Mouse (Mus musculus) heart, embryonic 11.5 days (tissue): ENCODE results near the gene Gm11985. TPM values are rescaled to one million over a fixed set of nuclear protein-coding genes. Genes with fewer than 3 reads are reported as not detected.
A peak's percentile ranks its signal among the peaks of the same experiment; 100 is the strongest.

Source experiments
- ATAC-seq: fragments of 200-750 bp; cut with Nextera tagmentation; replicated peaks from 2 replicates; pipeline ENCODE4 v1.8.0; 2017; ENCODE audit warnings: moderate library complexity; ENCODE audit not compliant: insufficient number of reproducible peaks, low FRiP score, low TSS enrichment
- H3K27ac ChIP-seq: fragments of 300-500 bp; sonication (generic); 2 replicates; pipeline ENCODE4 v1.5.1; 2014; ENCODE audit warnings: mild to moderate bottlenecking, low read depth, low read length
- H3K27me3 ChIP-seq: fragments of 300-500 bp; sonication (generic); 2 replicates; pipeline ENCODE4 v1.6.1; 2014; ENCODE audit warnings: mild to moderate bottlenecking, low read length, mixed read lengths; ENCODE audit not compliant: control insufficient read depth, insufficient read depth
- H3K36me3 ChIP-seq: fragments of 300-500 bp; sonication (generic); 2 replicates; pipeline ENCODE4 v1.6.1; 2014; ENCODE audit warnings: mild to moderate bottlenecking, low read length, moderate library complexity, mixed read lengths; ENCODE audit not compliant: control insufficient read depth, insufficient read depth
- H3K4me1 ChIP-seq: fragments of 300-500 bp; sonication (generic); 2 replicates; pipeline ENCODE4 v1.6.1; 2014; ENCODE audit warnings: low read length; ENCODE audit not compliant: control insufficient read depth, insufficient read depth
- H3K4me2 ChIP-seq: fragments of 300-500 bp; sonication (generic); 2 replicates; pipeline ENCODE4 v1.6.1; 2014; ENCODE audit warnings: mild to moderate bottlenecking, moderate library complexity
- H3K4me3 ChIP-seq: fragments of 300-500 bp; sonication (generic); 2 replicates; pipeline ENCODE4 v1.5.1; 2014; ENCODE audit warnings: low read depth, low read length
- H3K9ac ChIP-seq: fragments of 300-500 bp; sonication (generic); 2 replicates; pipeline ENCODE4 v1.6.1; 2014; ENCODE audit warnings: mild to moderate bottlenecking, low read depth, low read length, moderate library complexity
- H3K9me3 ChIP-seq: fragments of 300-500 bp; sonication (generic); replicated peaks from 2 replicates; pipeline ENCODE4 v1.6.1; 2016; ENCODE audit warnings: low read length; ENCODE audit not compliant: control insufficient read depth
- WGBS: fragments of 180-500 bp; shearing (Covaris S2); extraction: QIAGEN DNeasy Blood & Tissue Kit; methylation state at CpG from one replicate; pipeline ENCODE4 v1.1.7; 2014; ENCODE audit not compliant: insufficient replicate concordance; 5-methylcytosine and 5-hydroxymethylcytosine counted together
- polyA plus RNA-seq: library from polyadenylated mRNA; unstranded; fragments of >200 nt; fragmentation: Nextera tagmentation; extraction: Ambion mirVana; gene quantifications from 2 replicates; pipeline ENCODE4 v1.2.1, GENCODE M21; 2014

Gm11985 gene
- polyA plus RNA-seq, 1 experiment from 2014 or later, result not detected

DNA sequence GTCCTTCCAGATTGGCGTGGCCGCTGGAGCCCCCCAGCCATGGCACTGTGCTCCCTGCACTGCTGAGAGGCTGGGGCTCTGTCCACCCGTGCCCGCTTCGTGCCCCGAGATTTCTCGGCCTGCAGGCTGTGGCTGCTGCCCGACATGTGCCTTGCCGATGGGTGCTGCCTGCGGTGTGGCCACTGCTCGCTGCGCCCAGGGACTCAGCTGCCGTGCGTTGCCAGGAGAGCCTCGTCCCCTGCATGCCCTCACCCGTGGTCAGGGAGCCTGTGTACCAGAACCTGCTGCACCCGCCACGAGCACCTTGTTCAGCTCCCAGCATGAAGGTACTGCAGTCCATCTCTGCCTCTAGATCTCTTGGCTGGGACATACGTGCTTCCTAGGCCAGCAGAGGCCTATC, 9.6 kb upstream of the Gm11985 start:
- Histone ChIP-seq H3K4me3 (no peak overlapping the region), H3K4me1 (peaks cover under 1% of the 10 kb centered on the region; the same call in 1 of the 2 replicates), H3K4me2 (no peak overlapping the region), H3K9me3 (no peaks in the 10 kb centered on the region), H3K36me3 (no peaks in the 10 kb centered on the region), H3K27me3 (no peaks in the 10 kb centered on the region), H3K27ac (no peak overlapping the region), H3K9ac (no peak overlapping the region)
- WGBS, result 84% methylated on average over 19 of the region's 19 CpGs
- no peak for ATAC-seq

DNA sequence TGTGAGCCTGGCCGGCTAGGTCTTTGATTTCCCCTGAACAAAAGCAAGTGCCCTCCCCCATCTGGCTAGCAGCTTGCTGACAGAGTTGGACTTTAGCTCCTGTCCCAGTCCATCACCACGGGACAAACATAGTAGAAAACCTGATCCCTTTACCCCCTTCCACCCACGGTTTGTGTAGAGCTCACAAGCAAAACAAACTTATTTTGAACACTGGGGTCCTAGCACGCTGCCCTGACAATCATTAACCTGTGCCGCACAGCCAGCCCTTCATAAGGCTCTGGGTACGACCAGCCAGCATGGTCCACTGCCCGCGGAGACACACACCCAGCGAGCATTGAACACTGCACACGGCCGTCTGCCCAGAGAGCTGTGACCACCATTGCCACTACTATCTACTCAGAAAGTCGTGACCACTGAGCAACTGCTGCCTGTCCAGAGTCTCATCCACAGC, 9.1 kb upstream of the Gm11985 start, which contains the start of gene Igfbp1:
TSS of gene Igfbp1 (plus strand) at position 292 of the 451 bp plus-strand sequence.
- Histone ChIP-seq H3K27ac (no peak within 1 kb of the TSS), H3K4me1 (peaks cover 5% of the 10 kb centered on the region), H3K36me3 (no peaks in the 10 kb centered on the region), H3K4me3 (no peak within 1 kb of the TSS), H3K9ac (no peak within 1 kb of the TSS), H3K27me3 (no peaks in the 10 kb centered on the region), H3K9me3 (no peaks in the 10 kb centered on the region), H3K4me2 (no peak within 1 kb of the TSS)
- ATAC-seq, result no peak
- 66% methylated on average over 12 of the region's 12 CpGs for WGBS

DNA sequence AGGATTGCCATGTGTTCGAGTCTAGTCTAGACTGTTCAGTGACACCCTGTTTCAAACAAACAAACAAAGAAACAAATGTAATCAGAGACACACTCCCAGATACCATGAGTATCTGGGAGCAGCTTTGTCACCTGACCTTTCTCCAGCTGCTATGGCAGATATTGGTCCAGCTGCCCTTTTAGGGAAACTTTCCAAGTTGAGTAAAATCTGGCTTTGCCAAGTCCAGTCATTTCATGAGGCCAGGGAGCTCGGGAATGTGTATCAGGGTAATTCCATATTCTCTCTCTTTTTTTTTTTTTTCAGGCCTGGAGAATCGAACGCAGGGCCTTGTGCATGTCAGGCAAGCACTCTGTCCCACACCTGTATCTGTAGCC, 6.9 kb upstream of the Gm11985 start:
- no peak for ATAC-seq
- H3K27ac ChIP-seq, result no peak overlapping the region
- WGBS, result 73% methylated on average over 4 of the region's 4 CpGs
- H3K36me3 ChIP-seq, result no peaks in the 10 kb centered on the region
- no peaks in the 10 kb centered on the region for H3K27me3 ChIP-seq
- H3K9me3 ChIP-seq, result no peaks in the 10 kb centered on the region
- peaks cover 10% of the 10 kb centered on the region for H3K4me1 ChIP-seq
- H3K9ac ChIP-seq, result no peak overlapping the region
- no peak overlapping the region for H3K4me2 ChIP-seq
- H3K4me3 ChIP-seq, result no peak overlapping the region

DNA sequence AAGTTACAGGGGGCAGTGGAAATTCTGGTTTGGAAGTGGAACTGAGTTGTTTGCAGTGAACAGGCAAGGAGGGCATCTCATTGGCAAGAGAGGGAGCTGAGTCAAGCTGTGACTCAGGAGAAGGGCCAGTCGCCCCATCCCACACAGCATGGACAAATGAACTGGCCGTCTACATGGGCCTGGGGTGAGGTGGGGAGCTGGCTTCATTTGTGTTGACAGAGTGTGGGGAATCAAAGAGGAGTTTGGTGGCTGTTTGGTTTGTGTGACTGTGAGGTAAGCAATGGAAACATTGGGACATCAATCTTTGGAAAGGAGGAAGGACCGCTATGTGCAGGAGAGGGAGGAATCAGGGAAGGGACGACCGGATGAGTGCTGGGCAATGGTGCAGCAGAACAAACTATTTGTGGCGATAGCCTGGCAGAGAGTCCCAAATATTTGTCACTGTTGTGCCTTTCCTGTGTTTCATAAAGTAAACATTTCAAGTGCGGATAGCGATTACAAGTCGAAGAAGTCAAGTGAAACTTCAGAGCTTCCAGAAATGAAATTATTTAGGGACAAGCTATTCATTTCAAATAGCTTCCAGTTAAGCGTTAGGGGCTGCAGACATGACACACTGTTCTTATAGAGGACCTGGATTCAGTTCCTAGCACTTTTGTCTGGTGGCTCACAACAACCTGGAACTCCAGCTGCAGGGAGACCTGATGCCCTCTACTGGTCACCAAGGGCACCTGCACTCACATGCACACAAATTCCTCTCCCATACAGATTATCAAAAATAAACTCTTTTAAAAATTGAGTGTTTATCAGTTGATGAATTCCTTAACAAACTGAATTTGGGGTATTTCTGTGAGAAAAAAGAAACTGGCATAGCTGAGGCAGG, 6.3 kb upstream of the Gm11985 start:
- H3K4me1 ChIP-seq, result peaks cover 10% of the 10 kb centered on the region
- no peak overlapping the region for H3K27ac ChIP-seq
- H3K27me3 ChIP-seq, result no peaks in the 10 kb centered on the region
- H3K9ac ChIP-seq, result no peak overlapping the region
- ATAC-seq, result no peak
- H3K9me3 ChIP-seq, result no peaks in the 10 kb centered on the region
- no peak overlapping the region for H3K4me3 ChIP-seq
- no peak overlapping the region for H3K4me2 ChIP-seq
- 89% methylated on average over 10 of the region's 10 CpGs for WGBS
- H3K36me3 ChIP-seq, result no peaks in the 10 kb centered on the region

DNA sequence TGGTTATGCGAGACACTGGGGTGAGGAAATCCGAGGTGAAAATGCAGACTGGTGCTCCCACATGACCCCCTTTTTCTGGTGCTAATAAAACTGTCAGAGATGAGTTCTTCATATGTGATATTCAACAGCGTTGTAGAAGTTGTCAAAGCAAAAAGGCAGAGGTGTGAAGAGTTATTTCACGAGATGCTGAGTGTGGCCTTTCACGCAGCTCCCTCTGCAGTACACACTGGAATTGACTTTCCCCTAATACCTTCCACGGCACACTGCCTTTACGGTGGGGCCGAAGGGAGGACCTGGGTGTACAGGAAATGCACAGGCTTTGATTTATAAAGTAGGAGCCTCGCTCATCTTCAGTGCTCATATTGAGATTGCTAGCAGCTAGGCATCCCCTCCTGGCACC, 4.8 kb upstream of the Gm11985 start:
- Histone ChIP-seq H3K9ac (0 out of 2 replicates have a peak overlapping the region, but pooled peaks have one; percentile 3), H3K36me3 (no peaks in the 10 kb centered on the region), H3K4me2 (no peak overlapping the region), H3K27ac (no peak overlapping the region), H3K4me1 (peaks cover 10% of the 10 kb centered on the region), H3K4me3 (no peak overlapping the region), H3K9me3 (no peaks in the 10 kb centered on the region), H3K27me3 (no peaks in the 10 kb centered on the region)
- WGBS, result 61% methylated on average over 9 of the region's 9 CpGs
- no peak for ATAC-seq

DNA sequence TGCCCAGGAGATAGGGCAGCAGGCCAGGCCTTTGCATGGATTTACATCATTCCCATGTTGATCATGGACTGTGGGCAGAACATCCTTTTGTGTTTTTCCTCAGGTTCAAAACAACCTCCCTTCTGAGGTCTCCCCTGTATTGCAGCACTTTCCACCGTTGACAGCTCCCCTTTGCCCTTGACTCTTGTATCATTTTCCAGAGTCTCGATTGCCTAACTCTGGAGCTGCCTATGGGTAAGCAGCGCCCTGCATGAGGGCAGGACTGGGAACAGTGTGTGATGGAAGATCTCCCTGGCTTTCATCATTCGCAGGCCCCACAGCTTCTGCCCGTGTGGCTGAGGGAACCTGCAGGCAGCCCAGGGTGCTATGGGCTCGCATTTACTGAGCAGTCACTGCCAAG, 4.3 kb upstream of the Gm11985 start:
- Histone ChIP-seq H3K36me3 (no peaks in the 10 kb centered on the region), H3K27me3 (no peaks in the 10 kb centered on the region), H3K9ac (no peak overlapping the region), H3K4me2 (no peak overlapping the region), H3K9me3 (no peaks in the 10 kb centered on the region), H3K4me3 (no peak overlapping the region), H3K4me1 (peaks cover 10% of the 10 kb centered on the region), H3K27ac (no peak overlapping the region)
- ATAC-seq, result no peak
- 35% methylated on average over 6 of the region's 6 CpGs for WGBS

DNA sequence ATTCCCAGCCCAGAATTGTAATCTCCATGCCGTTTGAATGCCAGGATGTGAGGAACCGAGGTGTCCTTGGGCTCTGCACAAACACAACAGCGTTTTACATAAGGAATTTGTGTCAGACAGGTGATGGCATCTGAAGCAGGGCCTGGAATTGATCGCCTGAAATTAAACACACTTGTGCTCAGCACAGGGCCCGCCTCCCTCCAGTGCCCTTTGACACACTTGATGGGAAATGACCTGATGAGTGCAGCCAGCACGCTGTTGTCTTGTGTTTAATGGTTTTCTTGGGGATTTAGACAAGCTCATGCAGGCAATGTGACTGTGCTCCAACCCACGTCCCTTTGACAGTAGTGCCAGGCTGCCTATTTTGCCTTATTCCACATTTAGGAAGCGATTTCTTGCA, 897 bp downstream of the Gm11985 start:
- WGBS, result 55% methylated on average over 8 of the region's 8 CpGs
- no peak overlapping the region for H3K27ac ChIP-seq
- H3K9me3 ChIP-seq, result no peaks in the 10 kb centered on the region
- no peaks in the 10 kb centered on the region for H3K27me3 ChIP-seq
- H3K4me2 ChIP-seq, result no peak overlapping the region
- no peak overlapping the region for H3K4me3 ChIP-seq
- ATAC-seq, result no peak
- H3K36me3 ChIP-seq, result no peaks in the 10 kb centered on the region
- H3K9ac ChIP-seq, result no peak overlapping the region
- peaks cover 14% of the 10 kb centered on the region for H3K4me1 ChIP-seq

DNA sequence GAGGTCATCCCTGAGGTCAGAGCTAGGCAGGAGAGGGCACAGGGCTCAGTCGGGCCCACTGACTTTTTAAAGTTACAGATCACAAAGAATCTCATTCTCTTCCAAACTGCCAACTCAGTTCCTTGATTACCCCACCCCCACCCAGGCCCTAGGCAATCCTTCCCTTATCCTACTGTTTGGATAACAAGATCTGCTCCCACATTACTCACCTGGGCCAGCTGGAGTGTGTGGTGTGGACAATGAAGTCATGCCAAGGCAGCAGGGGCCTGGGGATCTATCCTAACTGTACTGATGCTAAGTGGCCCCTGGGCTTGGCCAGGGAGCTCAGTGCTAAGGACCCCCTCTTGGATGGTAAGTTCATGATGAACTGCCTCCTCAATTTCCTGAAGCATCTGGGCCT, 3.9 kb downstream of the Gm11985 start:
- no peak overlapping the region for H3K9ac ChIP-seq
- H3K4me1 ChIP-seq, result peaks cover 9% of the 10 kb centered on the region
- 13% methylated on average over 1 of the region's 1 CpGs for WGBS
- no peak for ATAC-seq
- H3K36me3 ChIP-seq, result no peaks in the 10 kb centered on the region
- no peaks in the 10 kb centered on the region for H3K27me3 ChIP-seq
- H3K9me3 ChIP-seq, result no peaks in the 10 kb centered on the region
- H3K4me3 ChIP-seq, result no peak overlapping the region
- no peak overlapping the region for H3K27ac ChIP-seq
- no peak overlapping the region for H3K4me2 ChIP-seq
